Mouse (Mus musculus) liver, postnatal 0 days (tissue): ENCODE data around the gene Dgcr8.

Source experiments
- CTCF ChIP-seq: sonication (generic); IDR thresholded peaks from 2 replicates; pipeline ENCODE4 v1.5.1; 2016; ENCODE audit warnings: antibody characterized with exemption, low read depth
- EP300 ChIP-seq: IDR thresholded peaks from 2 replicates; pipeline ENCODE4 v1.6.1; 2016; ENCODE audit warnings: antibody characterized with exemption, low read depth, mild to moderate bottlenecking

DNA sequence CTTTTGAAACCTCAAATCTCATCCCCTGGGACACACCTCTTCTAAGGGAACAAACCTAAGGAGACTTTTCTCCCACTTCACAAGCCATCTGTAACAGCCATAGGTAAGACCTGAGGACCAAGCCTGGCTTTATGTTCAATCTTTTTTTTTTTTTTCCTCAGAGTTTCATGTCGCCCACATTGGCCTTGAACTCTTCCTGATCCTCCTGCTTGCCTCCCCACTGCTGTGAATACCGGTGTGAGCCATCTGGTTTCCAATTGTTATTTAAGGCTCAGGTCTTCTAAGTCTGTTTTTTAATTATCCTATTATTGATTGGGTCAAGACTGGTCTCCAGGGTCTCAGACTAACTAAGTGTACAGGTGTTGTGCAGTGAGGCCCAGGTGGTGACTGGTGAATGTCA is 32.4 kb upstream of the Dgcr8 start:
- no peak for TF ChIP-seq CTCF
- TF ChIP-seq EP300, result no peak
